Mouse (Mus musculus): ENCODE measurements around the gene Klhl42. TPM values are rescaled to one million over a fixed set of nuclear protein-coding genes. Genes with fewer than 3 reads are reported as not detected.
A peak's percentile ranks its signal among the peaks of the same experiment; 100 is the strongest.

The Klhl42 gene
- polyA plus RNA-seq, 1 experiment from 2014 or later: 7.5 TPM

DNA sequence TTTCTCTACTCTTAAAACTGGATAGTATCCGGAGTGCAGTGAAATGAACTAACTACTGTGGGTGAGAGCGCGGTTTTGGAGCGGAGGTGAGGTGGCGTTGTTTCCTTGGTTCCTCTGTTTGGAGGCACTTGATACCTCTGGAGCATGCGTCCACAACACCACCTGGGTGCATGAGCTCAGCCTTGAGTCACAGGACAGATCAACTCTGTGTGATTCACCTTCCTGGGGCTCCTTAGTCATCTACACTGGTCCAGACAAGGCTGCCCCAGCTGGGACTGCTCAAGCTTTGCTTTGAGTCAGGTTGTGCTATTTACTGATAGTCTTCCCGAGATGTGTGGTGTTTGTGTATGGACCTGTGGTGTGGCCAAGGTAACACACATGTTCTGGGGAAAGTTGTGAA lies 26.6 kb downstream of the Klhl42 start:
- peaks cover 2% of the 10 kb centered on the region; the same call in 1 of the 2 replicates for H3K36me3 ChIP-seq
- ATAC-seq (ENCODE audit: low FRiP score): no peak
- H3K4me1 ChIP-seq: no peaks in the 10 kb centered on the region
- no peaks in the 10 kb centered on the region for H3K9me3 ChIP-seq (replicated peaks)
- WGBS: 96% methylated on average over 7 of the region's 7 CpGs
- no peak overlapping the region for H3K4me3 ChIP-seq (replicated peaks)
- H3K9ac ChIP-seq (replicated peaks): no peak overlapping the region
- H3K27ac ChIP-seq (replicated peaks): no peak overlapping the region
- no peaks in the 10 kb centered on the region for H3K27me3 ChIP-seq (replicated peaks)
- no peak overlapping the region for H3K4me2 ChIP-seq

DNA sequence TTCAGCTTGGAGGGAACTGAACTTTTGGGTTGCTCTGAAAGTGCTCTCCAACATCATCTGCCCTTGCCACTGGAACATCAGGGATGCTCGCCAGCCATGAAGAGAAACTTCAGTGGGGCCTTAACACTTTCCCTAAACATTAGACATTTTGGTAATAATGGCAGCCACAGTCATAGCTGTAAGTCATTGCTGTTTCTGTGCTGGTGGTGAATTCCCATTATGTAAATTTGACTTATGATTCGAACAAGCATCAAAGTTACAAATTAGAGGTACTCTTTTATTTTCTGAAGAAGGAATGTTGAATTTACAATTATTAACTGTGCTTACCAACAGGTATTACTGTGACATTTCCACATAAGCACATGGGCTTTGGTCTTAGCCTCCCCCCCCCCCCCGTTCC lies 27.0 kb downstream of the Klhl42 start:
- no peaks in the 10 kb centered on the region for H3K4me1 ChIP-seq
- 90% methylated on average over 3 of the region's 3 CpGs for WGBS
- no peak overlapping the region for H3K4me3 ChIP-seq (replicated peaks)
- H3K36me3 ChIP-seq: no peaks in the 10 kb centered on the region
- H3K9me3 ChIP-seq (replicated peaks): no peaks in the 10 kb centered on the region
- no peak overlapping the region for H3K9ac ChIP-seq (replicated peaks)
- no peaks in the 10 kb centered on the region for H3K27me3 ChIP-seq (replicated peaks)
- ATAC-seq (ENCODE audit: low FRiP score): no peak
- no peak overlapping the region for H3K4me2 ChIP-seq
- no peak overlapping the region for H3K27ac ChIP-seq (replicated peaks)

DNA sequence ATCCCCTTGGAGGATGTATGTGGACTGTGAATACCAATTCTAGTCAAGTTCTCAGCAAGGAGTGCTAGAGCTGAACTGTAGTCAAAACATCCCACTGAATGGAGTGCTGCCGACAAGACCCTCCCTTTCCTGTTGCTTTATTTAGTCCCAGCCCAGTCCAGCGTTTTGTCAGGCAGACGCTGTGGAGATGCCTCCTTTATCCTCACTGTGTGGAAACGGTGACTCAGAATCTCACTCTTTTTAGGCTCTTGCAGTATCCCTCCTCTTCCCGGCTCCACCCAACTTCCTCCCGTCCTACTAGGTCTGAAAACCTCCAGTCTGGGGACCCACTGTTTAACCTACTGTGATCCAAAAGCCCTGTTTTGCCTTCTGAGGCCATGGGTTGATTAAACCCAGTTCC lies 30.1 kb downstream of the Klhl42 start:
- WGBS: 63% methylated on average over 6 of the region's 6 CpGs
- Histone ChIP-seq H3K4me2 (no peak overlapping the region), H3K4me3 (replicated peaks) (no peak overlapping the region), H3K27ac (replicated peaks) (no peak overlapping the region), H3K27me3 (replicated peaks) (no peaks in the 10 kb centered on the region), H3K9me3 (replicated peaks) (no peaks in the 10 kb centered on the region), H3K4me1 (no peaks in the 10 kb centered on the region), H3K9ac (replicated peaks) (no peak overlapping the region), H3K36me3 (no peaks in the 10 kb centered on the region)
- no peak for ATAC-seq (ENCODE audit: low FRiP score)

- no peak overlapping the region for H3K9ac ChIP-seq (replicated peaks)
- no peak overlapping the region for H3K4me3 ChIP-seq (replicated peaks)
- no peaks in the 10 kb centered on the region for H3K9me3 ChIP-seq (replicated peaks)
- 91% methylated on average over 10 of the region's 10 CpGs for WGBS
- no peak for ATAC-seq (ENCODE audit: low FRiP score)
- H3K4me1 ChIP-seq: no peaks in the 10 kb centered on the region
- H3K27ac ChIP-seq (replicated peaks): no peak overlapping the region
- H3K4me2 ChIP-seq: no peak overlapping the region
- no peaks in the 10 kb centered on the region for H3K27me3 ChIP-seq (replicated peaks)
- H3K36me3 ChIP-seq: no peaks in the 10 kb centered on the region
These were observed 36.1 kb downstream of the Klhl42 start for GRCm38 (mm10) chr6:147127239-147127638.

DNA sequence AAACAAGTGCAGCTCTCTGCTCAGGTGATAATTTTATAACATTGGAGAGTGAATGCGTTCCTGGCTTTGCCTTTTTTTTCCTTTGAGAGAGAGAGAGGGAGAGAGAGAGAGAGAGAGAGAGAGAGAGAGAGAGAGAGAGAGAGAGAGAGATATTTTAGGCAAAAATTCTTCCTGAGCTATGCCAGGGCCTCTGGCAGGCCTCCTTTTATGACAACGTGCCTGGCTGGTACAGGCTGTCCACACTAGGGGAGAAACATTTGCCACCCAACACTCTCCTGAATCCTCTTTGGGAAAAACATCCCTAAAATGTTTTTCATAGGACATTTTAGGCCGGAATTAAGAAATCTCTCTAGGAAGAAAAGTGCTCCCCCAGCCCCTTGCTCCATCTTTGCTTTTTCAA lies 47.1 kb downstream of the Klhl42 start:
- no peak for ATAC-seq (ENCODE audit: low FRiP score)
- H3K4me1 ChIP-seq: no peaks in the 10 kb centered on the region
- no peak overlapping the region for H3K4me3 ChIP-seq (replicated peaks)
- H3K36me3 ChIP-seq: no peaks in the 10 kb centered on the region
- no peaks in the 10 kb centered on the region for H3K27me3 ChIP-seq (replicated peaks)
- 73% methylated on average over 3 of the region's 3 CpGs for WGBS
- no peaks in the 10 kb centered on the region for H3K9me3 ChIP-seq (replicated peaks)
- no peak overlapping the region for H3K9ac ChIP-seq (replicated peaks)
- H3K4me2 ChIP-seq: no peak overlapping the region
- H3K27ac ChIP-seq (replicated peaks): no peak overlapping the region

DNA sequence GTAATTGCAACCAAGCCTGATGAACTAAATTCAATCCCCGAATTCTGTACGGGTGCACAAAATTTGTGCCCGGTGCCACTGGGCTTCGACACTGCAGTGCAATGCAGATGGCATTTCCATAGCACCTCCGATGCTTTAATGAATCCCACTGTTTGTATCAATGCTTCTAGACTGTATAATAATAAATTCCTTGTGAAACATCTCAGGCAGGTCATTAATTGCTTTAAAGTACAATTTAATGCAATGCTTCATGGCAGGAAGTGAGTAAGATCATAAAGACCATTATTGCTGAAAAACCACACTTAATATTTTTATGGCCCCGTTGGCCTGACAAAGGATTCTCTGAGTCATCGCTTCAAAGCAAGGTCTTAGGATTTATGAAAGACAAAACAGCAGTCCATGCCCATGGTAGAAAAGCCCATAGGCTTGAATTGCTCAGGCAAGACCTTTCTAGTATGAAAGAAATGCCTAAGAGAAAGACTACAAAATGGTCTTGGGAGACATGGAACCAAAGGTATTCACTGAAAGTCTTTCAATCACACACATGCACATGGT lies 49.5 kb downstream of the Klhl42 start:
- Histone ChIP-seq H3K4me1 (0 out of 2 replicates have a peak, but pooled peaks cover 3% of the 10 kb centered on the region), H3K4me2 (no peak overlapping the region), H3K36me3 (no peaks in the 10 kb centered on the region), H3K9ac (replicated peaks) (no peak overlapping the region), H3K4me3 (replicated peaks) (no peak overlapping the region), H3K27ac (replicated peaks) (no peak overlapping the region), H3K27me3 (replicated peaks) (no peaks in the 10 kb centered on the region), H3K9me3 (replicated peaks) (no peaks in the 10 kb centered on the region)
- no peak for ATAC-seq (ENCODE audit: low FRiP score)
- 88% methylated on average over 7 of the region's 7 CpGs for WGBS

DNA sequence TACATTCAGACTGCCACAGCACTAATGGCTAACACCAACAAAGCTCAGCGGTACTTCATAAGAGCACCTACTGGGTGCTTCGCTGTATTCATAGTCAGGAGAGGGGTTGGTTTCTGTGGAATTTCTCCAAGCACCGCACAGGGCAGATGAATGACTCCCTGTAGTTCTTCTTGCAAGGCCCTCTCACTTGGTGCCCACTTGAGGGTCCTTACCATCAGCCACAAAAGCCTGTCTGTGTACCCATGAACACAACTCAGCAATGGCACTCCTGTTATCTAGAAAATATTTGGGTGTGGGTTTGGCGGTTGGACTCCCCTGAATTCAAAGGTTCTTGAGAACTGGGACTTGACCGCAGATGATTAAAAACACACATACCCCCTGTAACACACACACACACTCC lies 53.5 kb downstream of the Klhl42 start:
- 0 out of 2 replicates have a peak, but pooled peaks cover 3% of the 10 kb centered on the region for H3K4me1 ChIP-seq
- 95% methylated on average over 5 of the region's 5 CpGs for WGBS
- no peak for ATAC-seq (ENCODE audit: low FRiP score)
- H3K4me2 ChIP-seq: no peak overlapping the region
- no peaks in the 10 kb centered on the region for H3K9me3 ChIP-seq (replicated peaks)
- H3K4me3 ChIP-seq (replicated peaks): no peak overlapping the region
- H3K27me3 ChIP-seq (replicated peaks): no peaks in the 10 kb centered on the region
- no peaks in the 10 kb centered on the region for H3K36me3 ChIP-seq
- no peak overlapping the region for H3K27ac ChIP-seq (replicated peaks)
- H3K9ac ChIP-seq (replicated peaks): no peak overlapping the region

- 15% methylated on average over 2 of the region's 2 CpGs for WGBS
These were observed 54.1 kb downstream of the Klhl42 start for GRCm38 (mm10) chr6:147145277-147145676.

DNA sequence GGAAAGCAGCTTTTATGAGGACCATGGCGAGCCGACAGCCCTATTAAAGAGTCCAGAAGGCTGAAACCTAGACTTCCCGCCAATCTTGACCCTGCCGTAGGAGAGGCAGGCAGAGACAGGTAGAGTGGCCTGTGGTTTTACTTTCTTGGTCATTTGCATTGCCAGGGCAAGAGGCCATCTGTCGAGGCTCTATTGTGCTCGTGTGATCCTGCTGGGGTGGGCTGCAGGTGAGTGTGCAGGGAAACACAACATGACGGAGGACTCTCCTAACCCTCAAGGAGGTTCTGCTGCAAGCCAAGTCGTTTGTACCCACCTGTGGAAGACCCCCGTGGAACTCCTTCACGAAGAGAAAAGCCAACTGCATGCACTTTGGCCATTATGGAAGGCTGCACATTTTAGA lies 54.6 kb downstream of the Klhl42 start:
- H3K27me3 ChIP-seq (replicated peaks): no peaks in the 10 kb centered on the region
- 59% methylated on average over 10 of the region's 10 CpGs for WGBS
- H3K9ac ChIP-seq (replicated peaks): no peak overlapping the region
- no peaks in the 10 kb centered on the region for H3K9me3 ChIP-seq (replicated peaks)
- no peaks in the 10 kb centered on the region for H3K36me3 ChIP-seq
- H3K4me1 ChIP-seq: 0 out of 2 replicates have a peak, but pooled peaks cover 3% of the 10 kb centered on the region
- H3K4me2 ChIP-seq: no peak overlapping the region
- H3K4me3 ChIP-seq (replicated peaks): no peak overlapping the region
- no peak for ATAC-seq (ENCODE audit: low FRiP score)
- no peak overlapping the region for H3K27ac ChIP-seq (replicated peaks)

More at GRCm38 (mm10) chr6:147145277-147145676, 54.1 kb downstream of the Klhl42 start:
- H3K4me2 ChIP-seq: no peak overlapping the region
- H3K27me3 ChIP-seq (replicated peaks): no peaks in the 10 kb centered on the region
- H3K4me1 ChIP-seq: 0 out of 2 replicates have a peak, but pooled peaks cover 3% of the 10 kb centered on the region
- ATAC-seq (ENCODE audit: low FRiP score): peak; percentile 81; the same call in 1 of the 2 replicates
- no peaks in the 10 kb centered on the region for H3K9me3 ChIP-seq (replicated peaks)
- no peak overlapping the region for H3K4me3 ChIP-seq (replicated peaks)
- no peak overlapping the region for H3K27ac ChIP-seq (replicated peaks)
- H3K9ac ChIP-seq (replicated peaks): no peak overlapping the region
- H3K36me3 ChIP-seq: no peaks in the 10 kb centered on the region

DNA sequence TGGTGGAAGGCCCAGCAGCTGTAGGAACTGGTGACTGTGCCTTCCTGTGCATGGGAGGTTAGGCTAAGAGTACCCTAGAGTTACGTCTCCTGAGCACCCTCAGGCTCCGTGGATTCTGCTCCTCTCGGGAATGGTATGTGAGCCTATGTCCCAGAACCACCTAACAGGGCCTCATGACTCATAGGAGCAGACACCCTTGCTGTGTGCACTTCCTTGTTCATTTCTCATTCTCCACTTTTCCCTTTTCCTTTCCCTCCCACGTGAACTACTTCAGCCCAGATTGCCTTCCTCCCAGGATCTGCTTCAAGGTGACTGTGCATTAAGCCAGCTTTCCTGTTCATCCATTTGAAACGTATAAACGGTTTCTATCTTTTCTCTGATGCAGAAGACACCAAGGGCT lies 59.9 kb downstream of the Klhl42 start:
- Histone ChIP-seq H3K36me3 (no peaks in the 10 kb centered on the region), H3K4me2 (no peak overlapping the region), H3K4me3 (replicated peaks) (no peak overlapping the region), H3K27me3 (replicated peaks) (no peaks in the 10 kb centered on the region), H3K27ac (replicated peaks) (no peak overlapping the region), H3K9ac (replicated peaks) (no peak overlapping the region), H3K4me1 (no peaks in the 10 kb centered on the region), H3K9me3 (replicated peaks) (no peaks in the 10 kb centered on the region)
- 84% methylated on average over 6 of the region's 6 CpGs for WGBS
- no peak for ATAC-seq (ENCODE audit: low FRiP score)

DNA sequence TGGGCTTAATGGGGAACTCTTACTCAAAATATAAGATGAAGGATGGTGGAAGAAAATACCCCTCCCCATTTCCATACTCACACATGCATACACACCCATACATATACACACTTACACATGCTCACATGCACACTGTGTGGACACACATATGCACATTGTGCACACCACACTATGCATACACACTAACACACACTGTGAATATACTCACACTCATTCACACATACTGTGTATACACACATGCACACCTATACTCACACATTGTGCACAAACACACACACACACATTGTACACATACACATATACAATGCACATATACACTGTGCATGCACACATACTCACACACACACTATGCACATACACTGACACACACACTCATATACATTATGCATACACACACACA lies 60.7 kb downstream of the Klhl42 start:
- ATAC-seq (ENCODE audit: low FRiP score): no peak
- Histone ChIP-seq H3K27me3 (replicated peaks) (no peaks in the 10 kb centered on the region), H3K4me3 (replicated peaks) (no peak overlapping the region), H3K36me3 (no peaks in the 10 kb centered on the region), H3K4me1 (no peaks in the 10 kb centered on the region), H3K27ac (replicated peaks) (no peak overlapping the region), H3K9me3 (replicated peaks) (no peaks in the 10 kb centered on the region), H3K4me2 (no peak overlapping the region), H3K9ac (replicated peaks) (no peak overlapping the region)

DNA sequence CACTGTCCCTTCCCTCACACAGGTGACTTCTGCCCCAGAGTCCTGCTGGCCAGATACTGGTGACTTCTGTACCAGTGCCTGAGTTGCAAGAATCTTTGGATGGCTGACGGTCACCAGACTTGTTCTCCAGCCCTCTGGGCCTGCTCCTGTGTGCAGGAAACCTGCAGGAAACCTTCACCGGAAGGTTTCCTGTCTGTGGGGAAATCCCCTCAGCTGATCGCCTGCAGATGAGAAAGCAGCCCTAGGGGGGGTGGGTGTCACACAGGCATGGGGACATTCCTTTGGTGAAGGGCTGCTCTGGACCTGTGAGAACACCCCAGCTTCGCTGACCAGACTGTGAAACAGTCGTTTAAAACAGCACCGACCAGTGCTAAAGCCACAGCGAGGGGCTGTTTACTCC lies 63.9 kb downstream of the Klhl42 start:
- H3K36me3 ChIP-seq: no peaks in the 10 kb centered on the region
- no peaks in the 10 kb centered on the region for H3K27me3 ChIP-seq (replicated peaks)
- ATAC-seq (ENCODE audit: low FRiP score): no peak
- H3K27ac ChIP-seq (replicated peaks): no peak overlapping the region
- WGBS: 81% methylated on average over 7 of the region's 7 CpGs
- no peaks in the 10 kb centered on the region for H3K9me3 ChIP-seq (replicated peaks)
- H3K4me2 ChIP-seq: no peak overlapping the region
- H3K4me3 ChIP-seq (replicated peaks): no peak overlapping the region
- no peaks in the 10 kb centered on the region for H3K4me1 ChIP-seq
- H3K9ac ChIP-seq (replicated peaks): no peak overlapping the region

Measured in neural tube, embryonic 15.5 days (tissue).